Mouse (Mus musculus) forelimb bud, embryonic 11.5 days (tissue): ENCODE measurements around the gene Rfx1.

Experiments used
- DNase-seq: peaks from one replicate; pipeline ENCODE4 v3.0.0-alpha.2; 2012; ENCODE audit warnings: low read depth, low spot score

Gene Rfx1

GRCm38 (mm10) chr8:84066291-84066930, at the start of gene Rfx1:
TSS of gene Rfx1 (plus strand) at chr8:84066834.
- peak; percentile 100 for DNase-seq

GRCm38 (mm10) chr8:84019738-84020137, 46.9 kb upstream of the Rfx1 start:
- no peak for DNase-seq

GRCm38 (mm10) chr8:84021096-84021495, 45.5 kb upstream of the Rfx1 start, which contains the start of gene Palm3:
TSS of gene Palm3 (plus strand) at chr8:84021471.
- no peak for DNase-seq

- no peak for DNase-seq
Observed at GRCm38 (mm10) chr8:84021569-84021968, 45.1 kb upstream of the Rfx1 start.

- DNase-seq = no peak
Observed at GRCm38 (mm10) chr8:84023085-84023484, 43.5 kb upstream of the Rfx1 start.

GRCm38 (mm10) chr8:84023631-84024030, 43.0 kb upstream of the Rfx1 start:
- no peak for DNase-seq

GRCm38 (mm10) chr8:84024171-84024570, 42.5 kb upstream of the Rfx1 start:
- peak; percentile 62 for DNase-seq

GRCm38 (mm10) chr8:84025863-84026262, 40.8 kb upstream of the Rfx1 start:
- no peak for DNase-seq

- DNase-seq = no peak
Observed at GRCm38 (mm10) chr8:84027449-84027848, 39.2 kb upstream of the Rfx1 start.

- DNase-seq = no peak
Observed at GRCm38 (mm10) chr8:84029272-84029671, 37.4 kb upstream of the Rfx1 start.

- no peak for DNase-seq
Observed at GRCm38 (mm10) chr8:84032777-84033176, 33.9 kb upstream of the Rfx1 start.

GRCm38 (mm10) chr8:84038015-84038414, 28.6 kb upstream of the Rfx1 start:
- no peak for DNase-seq

GRCm38 (mm10) chr8:84039050-84039449, 27.6 kb upstream of the Rfx1 start:
- DNase-seq = peak; percentile 84

GRCm38 (mm10) chr8:84042066-84042947, 24.3 kb upstream of the Rfx1 start, which contains the start of gene Il27ra:
TSS of gene Il27ra (minus strand) at chr8:84042589.
- DNase-seq = peak; percentile 53

GRCm38 (mm10) chr8:84042948-84043342, 23.7 kb upstream of the Rfx1 start:
- DNase-seq = no peak

GRCm38 (mm10) chr8:84044103-84044502, 22.5 kb upstream of the Rfx1 start:
- DNase-seq = no peak

GRCm38 (mm10) chr8:84044900-84045299, 21.7 kb upstream of the Rfx1 start, which contains the start of gene Rln3:
TSS of gene Rln3 (minus strand) at chr8:84045000.
- no peak for DNase-seq

GRCm38 (mm10) chr8:84046505-84046904, 20.1 kb upstream of the Rfx1 start:
- DNase-seq = no peak

GRCm38 (mm10) chr8:84048171-84048570, 18.5 kb upstream of the Rfx1 start:
- DNase-seq = no peak

- DNase-seq = no peak
Observed at GRCm38 (mm10) chr8:84052746-84053145, 13.9 kb upstream of the Rfx1 start.

GRCm38 (mm10) chr8:84053229-84053628, 13.4 kb upstream of the Rfx1 start:
- no peak for DNase-seq

GRCm38 (mm10) chr8:84057827-84058226, 8.8 kb upstream of the Rfx1 start:
- no peak for DNase-seq

- DNase-seq = no peak
Observed at GRCm38 (mm10) chr8:84059226-84059625, 7.4 kb upstream of the Rfx1 start.
